Mouse (Mus musculus) MEL (cell line): ENCODE data around the gene Smarca2. TPM values are rescaled to one million over a fixed set of nuclear protein-coding genes. Genes with fewer than 3 reads are reported as not detected.

Source experiments
- DNase-seq: peaks from one replicate; pipeline ENCODE4 v3.0.0; 2011; ENCODE audit warnings: low read depth, low spot score
- H3K27ac ChIP-seq: 2 replicates; pipeline ENCODE4 v1.5.1; 2012; ENCODE audit warnings: low read depth, mild to moderate bottlenecking, control low read depth, low read length, moderate library complexity; ENCODE audit not compliant: control insufficient read depth
- H3K27me3 ChIP-seq, 2 experiments: fragments of 150-350 bp in 1 of 2; sonication (generic) in 1 of 2; 2 replicates each; pipeline ENCODE4 v1.6.1; 2012; ENCODE audit warnings: low read length in 2 of 2, mild to moderate bottlenecking in 2 of 2, improper control_type of control experiment in 1 of 2, moderate library complexity in 1 of 2; ENCODE audit not compliant: insufficient read depth in 2 of 2, control insufficient read depth in 1 of 2
- H3K36me3 ChIP-seq, 2 experiments: 2 replicates each; pipeline ENCODE4 v1.6.1; 2012 to 2014; ENCODE audit warnings: low read length in 2 of 2, improper control_type of control experiment in 1 of 2, inconsistent platforms in 1 of 2, mild to moderate bottlenecking in 1 of 2; ENCODE audit not compliant: insufficient read depth in 2 of 2, control insufficient read depth in 1 of 2
- H3K4me1 ChIP-seq, 2 experiments: fragments of 150-350 bp in 1 of 2; sonication (generic) in 1 of 2; 2 replicates each; pipeline ENCODE4 v1.6.1; 2012; ENCODE audit warnings: low read length in 2 of 2, improper control_type of control experiment in 1 of 2, mild to moderate bottlenecking in 1 of 2; ENCODE audit not compliant: insufficient read depth in 2 of 2, control insufficient read depth in 1 of 2
- H3K4me3 ChIP-seq, 2 experiments: fragments of 150-350 bp in 1 of 2; sonication (generic) in 1 of 2; 2 replicates each; pipeline ENCODE4 v1.5.1; 2012; ENCODE audit warnings: low read depth in 2 of 2, low read length in 2 of 2, mild to moderate bottlenecking in 2 of 2, moderate library complexity in 2 of 2, control low read depth in 1 of 2, improper control_type of control experiment in 1 of 2; ENCODE audit not compliant: control insufficient read depth in 1 of 2, insufficient read depth in 1 of 2
- H3K79me2 ChIP-seq: 2 replicates; pipeline ENCODE4 v1.6.1; 2012; ENCODE audit warnings: mild to moderate bottlenecking, low read length, moderate library complexity; ENCODE audit not compliant: control insufficient read depth, poor library complexity, insufficient read depth
- H3K9ac ChIP-seq: 2 replicates; pipeline ENCODE4 v1.6.1; 2012; ENCODE audit warnings: low read depth, mild to moderate bottlenecking, control low read depth, low read length, moderate library complexity; ENCODE audit not compliant: control insufficient read depth, poor library complexity, severe bottlenecking
- H3K9me3 ChIP-seq: fragments of 150-350 bp; sonication (generic); replicated peaks from 2 replicates; pipeline ENCODE4 v1.6.1; 2012; ENCODE audit warnings: mild to moderate bottlenecking, low read length, improper control_type of control experiment, moderate library complexity; ENCODE audit not compliant: insufficient read depth
- ETS1 ChIP-seq: IDR thresholded peaks from 2 replicates; pipeline ENCODE4 v1.6.1; 2012; ENCODE audit warnings: low read depth, mild to moderate bottlenecking, inconsistent platforms, low read length, improper control_type of control experiment, moderate library complexity
- GABPA ChIP-seq: IDR thresholded peaks from 2 replicates; pipeline ENCODE4 v1.6.1; 2012; ENCODE audit warnings: low read depth, mild to moderate bottlenecking, inconsistent platforms, low read length, improper control_type of control experiment, moderate library complexity
- KAT2A ChIP-seq: conservative IDR thresholded peaks from 2 replicates; pipeline ENCODE4 v1.6.1; 2012; ENCODE audit warnings: low read depth, low read length, improper control_type of control experiment, inconsistent platforms
- MAZ ChIP-seq: IDR thresholded peaks from 2 replicates; pipeline ENCODE4 v1.6.1; 2012; ENCODE audit warnings: low read depth, mild to moderate bottlenecking, inconsistent platforms, low read length, improper control_type of control experiment
- MEF2A ChIP-seq: IDR thresholded peaks from 2 replicates; pipeline ENCODE4 v1.6.1; 2014; ENCODE audit warnings: low read depth, mild to moderate bottlenecking, inconsistent platforms, low read length, improper control_type of control experiment; ENCODE audit not compliant: poor library complexity, insufficient replicate concordance, severe bottlenecking; ENCODE audit errors: extremely low read depth
- NRF1 ChIP-seq: IDR thresholded peaks from 2 replicates; pipeline ENCODE4 v1.6.1; 2014; ENCODE audit warnings: low read depth, mild to moderate bottlenecking, inconsistent platforms, low read length, improper control_type of control experiment, moderate library complexity; ENCODE audit not compliant: poor library complexity, insufficient read depth, severe bottlenecking
- POLR2A ChIP-seq, 2 experiments: IDR thresholded peaks; 2 replicates each; pipeline ENCODE4 v1.6.1; 2011 to 2012; ENCODE audit warnings: low read length in 2 of 2, mild to moderate bottlenecking in 2 of 2, control low read depth in 1 of 2, improper control_type of control experiment in 1 of 2, low read depth in 1 of 2, moderate library complexity in 1 of 2; ENCODE audit not compliant: control insufficient read depth in 1 of 2, insufficient read depth in 1 of 2, poor library complexity in 1 of 2
- POLR2AphosphoS5 ChIP-seq: IDR thresholded peaks from 2 replicates; pipeline ENCODE4 v1.6.1; 2012; ENCODE audit warnings: low read depth, borderline replicate concordance, mild to moderate bottlenecking, inconsistent platforms, low read length, moderate library complexity, mixed read lengths
- RAD21 ChIP-seq: IDR thresholded peaks from 2 replicates; pipeline ENCODE4 v1.6.1; 2011; ENCODE audit warnings: mild to moderate bottlenecking, low read depth, low read length, improper control_type of control experiment
- TAL1 ChIP-seq: IDR thresholded peaks from 2 replicates; pipeline ENCODE4 v1.6.1; 2012; ENCODE audit warnings: mild to moderate bottlenecking, inconsistent platforms, low read length, moderate library complexity, mixed read lengths
- TBP ChIP-seq: IDR thresholded peaks from 2 replicates; pipeline ENCODE4 v1.8.0; 2011; ENCODE audit warnings: low read depth, low read length, improper control_type of control experiment
- TCF12 ChIP-seq: IDR thresholded peaks from 2 replicates; pipeline ENCODE4 v1.6.1; 2014; ENCODE audit warnings: low read depth, mild to moderate bottlenecking, inconsistent platforms, low read length, improper control_type of control experiment, moderate library complexity
- USF1 ChIP-seq: IDR thresholded peaks from 2 replicates; pipeline ENCODE4 v1.6.1; 2014; ENCODE audit warnings: low read depth, mild to moderate bottlenecking, inconsistent platforms, low read length, improper control_type of control experiment, moderate library complexity
- USF2 ChIP-seq, 2 experiments: IDR thresholded peaks; 2 replicates each; pipeline ENCODE4 v1.6.1; 2011 to 2012; ENCODE audit warnings: improper control_type of control experiment in 2 of 2, low read length in 2 of 2, borderline replicate concordance in 1 of 2, inconsistent platforms in 1 of 2, low read depth in 1 of 2, mild to moderate bottlenecking in 1 of 2; ENCODE audit not compliant: insufficient read depth in 1 of 2
- ZKSCAN1 ChIP-seq: IDR thresholded peaks from 2 replicates; pipeline ENCODE4 v1.6.1; 2012; ENCODE audit warnings: low read depth, mild to moderate bottlenecking, inconsistent platforms, low read length, improper control_type of control experiment, moderate library complexity
- ZMIZ1 ChIP-seq: IDR thresholded peaks from 2 replicates; pipeline ENCODE4 v1.6.1; 2012; ENCODE audit warnings: low read depth, mild to moderate bottlenecking, inconsistent platforms, low read length, improper control_type of control experiment, moderate library complexity
- polyA plus RNA-seq, 2 experiments: library from polyadenylated mRNA; stranded (reverse) in 1 of 2; unstranded in 1 of 2; fragments of >175 nt in 1 of 2; fragments of >200 nt in 1 of 2; gene quantifications; 2 replicates each; pipeline versions ENCODE4 v1.2.1 to v1.2.4; 2012; ENCODE audit warnings: low replicate concordance in 2 of 2, low read depth in 1 of 2; ENCODE audit not compliant: insufficient read length in 2 of 2, insufficient read depth in 1 of 2, missing spikeins in 1 of 2
- total RNA-seq: library from RNA; depleted of rRNA; stranded (reverse); fragments of 300-350 nt; gene quantifications from 2 replicates; pipeline ENCODE4 v1.2.3, GENCODE M21; 2012

Smarca2 gene
- total and polyA plus RNA-seq, 3 experiments = 6.6 to 23.2 TPM; not detected in 1

DNA sequence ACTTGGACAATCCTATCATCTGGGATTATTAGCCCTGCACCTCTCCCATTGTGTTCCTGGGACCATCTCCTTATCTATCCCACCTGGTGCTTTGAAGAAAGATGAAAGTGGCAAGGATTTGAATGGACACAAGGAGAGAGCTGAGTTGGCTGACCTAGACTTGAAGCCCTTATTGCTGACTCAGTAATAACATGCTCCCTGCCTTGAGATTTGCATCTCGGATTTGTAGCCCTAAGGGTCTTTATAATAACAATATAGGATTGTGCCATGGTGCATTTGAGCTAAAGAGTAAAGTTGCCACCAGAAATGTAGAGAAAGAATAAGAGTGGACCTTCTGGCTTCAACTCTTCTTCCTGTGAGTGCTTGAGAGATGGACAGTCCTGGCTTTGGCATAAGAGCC lies 11.4 kb downstream of the Smarca2 start:
- Histone ChIP-seq H3K4me1 (peaks cover 19 to 29% of the 10 kb centered on the region in 2 experiments), H3K27me3 (no peaks in the 10 kb centered on the region), H3K9ac (no peak overlapping the region), H3K4me3 (no peak overlapping the region), H3K27ac (no peak overlapping the region), H3K79me2 (peaks cover 4% of the 10 kb centered on the region; the same call in 1 of the 2 replicates), H3K9me3 (no peaks in the 10 kb centered on the region), H3K36me3 (peaks cover 2 to 28% of the 10 kb centered on the region in 2 experiments; a peak in 3 of 4 replicates)
- no peak for DNase-seq
- no peak for TF ChIP-seq USF2 (IDR thresholded peaks at IDR 0.05; ENCODE audit: borderline replicate concordance in 1 of 2, insufficient read depth in 1 of 2, low read depth in 1 of 2, low read length in 2 of 2)
- no peak for TF ChIP-seq MEF2A
- no peak for TF ChIP-seq TAL1
- no peak for TF ChIP-seq GABPA
- no peak for TF ChIP-seq POLR2A (IDR thresholded peaks at IDR 0.05; ENCODE audit: control insufficient read depth in 1 of 2, insufficient read depth in 1 of 2, low read depth in 1 of 2, low read length in 2 of 2, poor library complexity in 1 of 2)
- TF ChIP-seq POLR2AphosphoS5 = no peak
- no peak for TF ChIP-seq ZMIZ1
- TF ChIP-seq RAD21 = no peak
- TF ChIP-seq NRF1 = no peak
- TF ChIP-seq ETS1 = no peak
- no peak for TF ChIP-seq TBP
- no peak for TF ChIP-seq ZKSCAN1
- no peak for TF ChIP-seq MAZ
- TF ChIP-seq, all 39 proteins: peak for 0

GRCm38 (mm10) chr19:26617287-26617686 lies 12.4 kb downstream of the Smarca2 start:
- TF ChIP-seq ZMIZ1 (no peak), KAT2A (no peak), USF1 (no peak), GABPA (no peak), ZKSCAN1 (no peak), TCF12 (no peak)
- H3K4me1 ChIP-seq = peaks cover 15 to 19% of the 10 kb centered on the region in 2 experiments
- H3K27me3 ChIP-seq = no peaks in the 10 kb centered on the region
- no peak overlapping the region for H3K9ac ChIP-seq
- DNase-seq = no peak
- H3K27ac ChIP-seq = no peak overlapping the region
- H3K4me3 ChIP-seq = no peak overlapping the region
- peaks cover 4% of the 10 kb centered on the region; the same call in 1 of the 2 replicates for H3K79me2 ChIP-seq
- H3K36me3 ChIP-seq = peaks cover 2 to 18% of the 10 kb centered on the region in 2 experiments; a peak in 3 of 4 replicates
- no peaks in the 10 kb centered on the region for H3K9me3 ChIP-seq
